Mouse (Mus musculus) urinary bladder, postnatal 14 days (tissue): Measurements from ENCODE around the gene Cd82.

Experiments used
- DNase-seq: peaks from one replicate; pipeline ENCODE4 v3.0.0; 2021; ENCODE audit warnings: low spot score

The Cd82 gene

GRCm38 (mm10) chr2:93445237-93445651, 17.7 kb downstream of the Cd82 start:
- DNase-seq = no peak

- DNase-seq = no peak
Observed at GRCm38 (mm10) chr2:93444280-93444679, 18.7 kb downstream of the Cd82 start.

GRCm38 (mm10) chr2:93443106-93443505, 19.8 kb downstream of the Cd82 start:
- DNase-seq = peak; percentile 47

- DNase-seq = peak; percentile 72
Observed at GRCm38 (mm10) chr2:93439812-93440559, 23.0 kb downstream of the Cd82 start.

GRCm38 (mm10) chr2:93439352-93439771, 23.6 kb downstream of the Cd82 start:
- DNase-seq = no peak

- no peak for DNase-seq
Observed at GRCm38 (mm10) chr2:93438335-93438734, 24.6 kb downstream of the Cd82 start.

- DNase-seq = no peak
Observed at GRCm38 (mm10) chr2:93435577-93435976, 27.4 kb downstream of the Cd82 start.

- DNase-seq = no peak
Observed at GRCm38 (mm10) chr2:93434896-93435295, 28.0 kb downstream of the Cd82 start.

GRCm38 (mm10) chr2:93433543-93433942, 29.4 kb downstream of the Cd82 start:
- DNase-seq = no peak

- DNase-seq = no peak
Observed at GRCm38 (mm10) chr2:93432600-93433389, 30.1 kb downstream of the Cd82 start.

- DNase-seq = no peak
Observed at GRCm38 (mm10) chr2:93431575-93432325, 31.2 kb downstream of the Cd82 start.

- DNase-seq = no peak
Observed at GRCm38 (mm10) chr2:93430993-93431392, 31.9 kb downstream of the Cd82 start.

- no peak for DNase-seq
Observed at GRCm38 (mm10) chr2:93428004-93428531, 34.9 kb downstream of the Cd82 start.

- no peak for DNase-seq
Observed at GRCm38 (mm10) chr2:93427000-93427715, 35.8 kb downstream of the Cd82 start.

- no peak for DNase-seq
Observed at GRCm38 (mm10) chr2:93425810-93426209, 37.1 kb downstream of the Cd82 start.

- DNase-seq = no peak
Observed at GRCm38 (mm10) chr2:93424307-93424984, 38.5 kb downstream of the Cd82 start.

GRCm38 (mm10) chr2:93421320-93421719, 41.6 kb downstream of the Cd82 start:
- DNase-seq = peak; percentile 87

GRCm38 (mm10) chr2:93419971-93420370, 43.0 kb downstream of the Cd82 start:
- DNase-seq = no peak

- peak; percentile 80 for DNase-seq
Observed at GRCm38 (mm10) chr2:93418396-93418795, 44.5 kb downstream of the Cd82 start.

GRCm38 (mm10) chr2:93416874-93417709, 45.8 kb downstream of the Cd82 start:
- DNase-seq = no peak
